Mouse (Mus musculus) midbrain, embryonic 11.5 days (tissue): ENCODE results near the gene Icam4. TPM values are rescaled to one million over a fixed set of nuclear protein-coding genes. Genes with fewer than 3 reads are reported as not detected.

Source experiments
- ATAC-seq: fragments of 200-750 bp; cut with Nextera tagmentation; 2 replicates; pipeline ENCODE4 v1.8.0; 2017; ENCODE audit warnings: moderate TSS enrichment, moderate library complexity; ENCODE audit not compliant: low FRiP score
- DNase-seq: peaks from one replicate; pipeline ENCODE4 v3.0.0; 2015; ENCODE audit warnings: low spot score; ENCODE audit errors: missing footprints
- H3K27ac ChIP-seq: fragments of 300-500 bp; sonication (generic); 2 replicates; pipeline ENCODE4 v1.5.1; 2014; ENCODE audit warnings: low read depth, low read length
- H3K27me3 ChIP-seq: fragments of 300-500 bp; sonication (generic); 2 replicates; pipeline ENCODE4 v1.6.1; 2014; ENCODE audit warnings: mild to moderate bottlenecking, low read length, moderate library complexity, mixed read lengths; ENCODE audit not compliant: control insufficient read depth, insufficient read depth
- H3K36me3 ChIP-seq: fragments of 300-500 bp; sonication (generic); 2 replicates; pipeline ENCODE4 v1.6.1; 2014; ENCODE audit warnings: mild to moderate bottlenecking, low read length, moderate library complexity, mixed read lengths; ENCODE audit not compliant: control insufficient read depth, insufficient read depth
- H3K4me1 ChIP-seq: fragments of 300-500 bp; sonication (generic); 2 replicates; pipeline ENCODE4 v1.6.1; 2014; ENCODE audit warnings: low read length; ENCODE audit not compliant: control insufficient read depth, insufficient read depth
- H3K4me2 ChIP-seq: fragments of 300-500 bp; sonication (generic); 2 replicates; pipeline ENCODE4 v1.6.1; 2014; ENCODE audit warnings: mild to moderate bottlenecking, moderate library complexity
- H3K4me3 ChIP-seq: fragments of 300-500 bp; sonication (generic); 2 replicates; pipeline ENCODE4 v1.5.1; 2014; ENCODE audit warnings: low read depth, low read length
- H3K9ac ChIP-seq: fragments of 300-500 bp; sonication (generic); 2 replicates; pipeline ENCODE4 v1.6.1; 2014; ENCODE audit warnings: low read length
- H3K9me3 ChIP-seq: fragments of 300-500 bp; sonication (generic); 2 replicates; pipeline ENCODE4 v1.6.1; 2016; ENCODE audit warnings: low read length; ENCODE audit not compliant: control insufficient read depth
- WGBS: fragments of 180-500 bp; shearing (Covaris S2); extraction: QIAGEN DNeasy Blood & Tissue Kit; methylation state at CpG from one replicate; pipeline ENCODE4 v1.1.7; 2014; 5-methylcytosine and 5-hydroxymethylcytosine counted together
- polyA plus RNA-seq: library from polyadenylated mRNA; unstranded; fragments of >200 nt; fragmentation: Nextera tagmentation; extraction: Ambion mirVana; gene quantifications from 2 replicates; pipeline ENCODE4 v1.2.1, GENCODE M21; 2014

The Icam4 gene
- polyA plus RNA-seq, 1 experiment from 2014 or later: 5.4 TPM

- H3K4me3 ChIP-seq: no peak overlapping the region
- no peaks in the 10 kb centered on the region for H3K9me3 ChIP-seq
- no peaks in the 10 kb centered on the region; the same call in 1 of the 2 replicates for H3K4me1 ChIP-seq
- no peaks in the 10 kb centered on the region for H3K36me3 ChIP-seq
- no peak for ATAC-seq
- H3K4me2 ChIP-seq: no peak overlapping the region
- H3K27me3 ChIP-seq: peaks cover 35% of the 10 kb centered on the region
- H3K9ac ChIP-seq: no peak overlapping the region
- DNase-seq: peak; percentile 87
- H3K27ac ChIP-seq: no peak overlapping the region
- 5% methylated on average over 17 of the region's 17 CpGs for WGBS
Observed at GRCm38 (mm10) chr9:21016331-21017176, 12.6 kb upstream of the Icam4 start.

GRCm38 (mm10) chr9:21017177-21017575 is 12.0 kb upstream of the Icam4 start:
- H3K36me3 ChIP-seq: no peaks in the 10 kb centered on the region
- peaks cover 35% of the 10 kb centered on the region for H3K27me3 ChIP-seq
- H3K27ac ChIP-seq: no peak overlapping the region
- H3K9me3 ChIP-seq: no peaks in the 10 kb centered on the region
- ATAC-seq (no peak), DNase-seq (no peak)
- no peak overlapping the region for H3K4me3 ChIP-seq
- no peaks in the 10 kb centered on the region; the same call in 1 of the 2 replicates for H3K4me1 ChIP-seq
- no peak overlapping the region for H3K4me2 ChIP-seq
- WGBS: 45% methylated on average over 4 of the region's 4 CpGs
- no peak overlapping the region for H3K9ac ChIP-seq

- Histone ChIP-seq H3K27ac (no peak overlapping the region), H3K4me3 (no peak overlapping the region), H3K9ac (no peak overlapping the region), H3K4me1 (no peaks in the 10 kb centered on the region; the same call in 1 of the 2 replicates), H3K9me3 (no peaks in the 10 kb centered on the region), H3K36me3 (no peaks in the 10 kb centered on the region), H3K27me3 (peaks cover 35% of the 10 kb centered on the region), H3K4me2 (no peak overlapping the region)
- no peak for ATAC-seq
- 69% methylated on average over 2 of the region's 2 CpGs for WGBS
- no peak for DNase-seq
Observed at GRCm38 (mm10) chr9:21018600-21018999, 10.6 kb upstream of the Icam4 start.

- Histone ChIP-seq H3K27ac (no peak overlapping the region), H3K4me3 (no peak overlapping the region), H3K9ac (no peak overlapping the region), H3K9me3 (no peaks in the 10 kb centered on the region), H3K4me2 (no peak overlapping the region), H3K36me3 (no peaks in the 10 kb centered on the region), H3K27me3 (peaks cover 14% of the 10 kb centered on the region), H3K4me1 (no peaks in the 10 kb centered on the region)
- no peak for ATAC-seq
- 82% methylated on average over 3 of the region's 3 CpGs for WGBS
- no peak for DNase-seq
Observed at GRCm38 (mm10) chr9:21021363-21021762, 7.8 kb upstream of the Icam4 start.

- Histone ChIP-seq H3K9ac (no peak overlapping the region), H3K4me1 (no peaks in the 10 kb centered on the region), H3K27me3 (peaks cover 4% of the 10 kb centered on the region), H3K4me3 (no peak overlapping the region), H3K36me3 (no peaks in the 10 kb centered on the region), H3K9me3 (no peaks in the 10 kb centered on the region), H3K4me2 (no peak overlapping the region), H3K27ac (no peak overlapping the region)
- 65% methylated on average over 6 of the region's 6 CpGs for WGBS
- DNase-seq (peak; percentile 71), ATAC-seq (no peak)
Observed at GRCm38 (mm10) chr9:21022288-21022687, 6.9 kb upstream of the Icam4 start.

- Histone ChIP-seq H3K4me3 (no peak overlapping the region), H3K4me1 (no peaks in the 10 kb centered on the region), H3K9ac (no peak overlapping the region), H3K4me2 (no peak overlapping the region), H3K36me3 (no peaks in the 10 kb centered on the region), H3K27me3 (no peaks in the 10 kb centered on the region; the same call in 1 of the 2 replicates), H3K9me3 (no peaks in the 10 kb centered on the region), H3K27ac (no peak overlapping the region)
- 86% methylated on average over 1 of the region's 1 CpGs for WGBS
- ATAC-seq (no peak), DNase-seq (peak; percentile 65)
Observed at GRCm38 (mm10) chr9:21022726-21023125, 6.4 kb upstream of the Icam4 start.

- WGBS: 75% methylated on average over 19 of the region's 19 CpGs
- Histone ChIP-seq H3K9ac (no peak overlapping the region), H3K9me3 (no peaks in the 10 kb centered on the region), H3K36me3 (no peaks in the 10 kb centered on the region), H3K4me3 (no peak overlapping the region), H3K4me1 (peaks cover 5% of the 10 kb centered on the region), H3K4me2 (no peak overlapping the region), H3K27ac (no peak overlapping the region), H3K27me3 (peaks cover 24% of the 10 kb centered on the region)
- DNase-seq: peak; percentile 35
- ATAC-seq: no peak
Observed at GRCm38 (mm10) chr9:21025258-21025810, 3.8 kb upstream of the Icam4 start.

- no peaks in the 10 kb centered on the region for H3K36me3 ChIP-seq
- H3K27me3 ChIP-seq: peaks cover 38% of the 10 kb centered on the region
- DNase-seq (peak; percentile 39), ATAC-seq (no peak)
- H3K9ac ChIP-seq: no peak overlapping the region
- H3K4me2 ChIP-seq: no peak overlapping the region
- WGBS: 83% methylated on average over 12 of the region's 12 CpGs
- H3K27ac ChIP-seq: no peak overlapping the region
- H3K9me3 ChIP-seq: no peaks in the 10 kb centered on the region
- no peak overlapping the region for H3K4me3 ChIP-seq
- H3K4me1 ChIP-seq: peaks cover 13% of the 10 kb centered on the region
Observed at GRCm38 (mm10) chr9:21026849-21027248, 2.3 kb upstream of the Icam4 start.

- Histone ChIP-seq H3K4me3 (no peak overlapping the region), H3K4me1 (peaks cover 21% of the 10 kb centered on the region), H3K27ac (no peak overlapping the region), H3K27me3 (peaks cover 48% of the 10 kb centered on the region), H3K36me3 (no peaks in the 10 kb centered on the region), H3K4me2 (no peak overlapping the region), H3K9ac (no peak overlapping the region), H3K9me3 (no peaks in the 10 kb centered on the region)
- ATAC-seq (no peak), DNase-seq (peak; percentile 81)
- 52% methylated on average over 8 of the region's 8 CpGs for WGBS
Observed at GRCm38 (mm10) chr9:21027774-21028290, 1.3 kb upstream of the Icam4 start.
